Mouse (Mus musculus) myocyte (in vitro differentiated cells): Measurements from ENCODE around the gene Rnf115.

Experiments
- MAX ChIP-seq: IDR thresholded peaks from one replicate; pipeline ENCODE4 v1.6.1; 2011; ENCODE audit warnings: low read depth, mild to moderate bottlenecking, control low read depth
- MYOG ChIP-seq, 3 experiments: IDR thresholded peaks; one replicate each; pipeline ENCODE4 v1.6.1; 2011; ENCODE audit warnings: control low read depth in 2 of 3, low read depth in 2 of 3, mild to moderate bottlenecking in 2 of 3; ENCODE audit not compliant: insufficient read length in 2 of 3, control insufficient read depth in 1 of 3, insufficient read depth in 1 of 3
- REST ChIP-seq: IDR thresholded peaks from one replicate; pipeline ENCODE4 v1.6.1; 2011; ENCODE audit warnings: mild to moderate bottlenecking, control low read depth, moderate library complexity; ENCODE audit not compliant: insufficient read depth, insufficient read length
- TCF12 ChIP-seq: IDR thresholded peaks from one replicate; pipeline ENCODE4 v1.6.1; 2011; ENCODE audit warnings: mild to moderate bottlenecking, control low read depth; ENCODE audit not compliant: poor library complexity, insufficient read depth, severe bottlenecking
- USF1 ChIP-seq: IDR thresholded peaks from one replicate; pipeline ENCODE4 v1.6.1; 2011; ENCODE audit warnings: low read depth, mild to moderate bottlenecking, control low read depth, moderate library complexity

DNA sequence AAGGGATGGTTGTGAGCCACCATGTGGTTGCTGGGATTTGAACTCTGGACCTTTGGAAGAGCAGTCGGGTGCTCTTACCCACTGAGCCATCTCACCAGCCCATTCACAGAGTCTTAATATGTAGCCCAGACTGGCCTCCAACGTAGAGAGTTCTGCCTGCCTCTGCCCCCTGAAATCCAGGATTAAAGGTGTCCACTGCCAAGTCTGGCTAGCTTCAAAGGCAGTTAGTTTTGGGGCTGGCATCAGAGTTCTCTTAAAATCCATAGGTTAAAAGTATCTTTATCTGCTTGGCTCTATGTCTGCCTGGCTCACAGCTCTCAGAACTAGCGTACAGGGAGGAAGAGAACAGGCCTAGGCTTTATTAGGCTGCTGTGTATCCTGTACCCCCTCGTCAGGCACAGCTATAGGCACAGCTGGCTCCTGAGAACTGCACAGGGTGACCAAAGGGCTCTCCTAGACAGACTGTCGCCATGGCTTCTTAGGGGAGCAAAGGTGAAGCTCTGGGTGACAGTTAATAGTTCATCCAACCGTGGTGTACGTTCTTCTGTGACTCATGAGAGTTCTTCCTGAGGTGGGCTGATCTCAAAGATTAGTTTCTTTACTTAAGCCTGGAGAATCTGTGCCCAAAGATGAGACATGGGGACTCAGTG is 111.7 kb downstream of the Rnf115 start:
- TF ChIP-seq TCF12 (no peak), MAX (no peak), REST (no peak), MYOG (IDR thresholded peaks at IDR 0.05; ENCODE audit: control insufficient read depth in 1 of 3, insufficient read depth in 1 of 3, insufficient read length in 2 of 3, low read depth in 2 of 3) (no peak), USF1 (no peak)
